Mouse (Mus musculus) hindbrain, embryonic 12.5 days (tissue): ENCODE results near the gene Wdr95. TPM values are rescaled to one million over a fixed set of nuclear protein-coding genes. Genes with fewer than 3 reads are reported as not detected.

Experiments used
- ATAC-seq: fragments of 200-750 bp; cut with Nextera tagmentation; 2 replicates; pipeline ENCODE4 v1.8.0; 2017; ENCODE audit warnings: moderate TSS enrichment; ENCODE audit not compliant: low FRiP score
- H3K27ac ChIP-seq: fragments of 300-500 bp; sonication (generic); 2 replicates; pipeline ENCODE4 v1.5.1; 2016; ENCODE audit warnings: mild to moderate bottlenecking
- H3K27me3 ChIP-seq: fragments of 300-500 bp; sonication (generic); 2 replicates; pipeline ENCODE4 v1.6.1; 2016; ENCODE audit warnings: mild to moderate bottlenecking
- H3K36me3 ChIP-seq: fragments of 300-500 bp; sonication (generic); 2 replicates; pipeline ENCODE4 v1.6.1; 2016; ENCODE audit warnings: mild to moderate bottlenecking
- H3K4me1 ChIP-seq: fragments of 300-500 bp; sonication (generic); 2 replicates; pipeline ENCODE4 v1.6.1; 2016
- H3K4me2 ChIP-seq: fragments of 300-500 bp; sonication (generic); replicated peaks from 2 replicates; pipeline ENCODE4 v1.6.1; 2016; ENCODE audit warnings: mild to moderate bottlenecking
- H3K4me3 ChIP-seq: fragments of 300-500 bp; sonication (generic); 2 replicates; pipeline ENCODE4 v1.5.1; 2016; ENCODE audit warnings: mild to moderate bottlenecking
- H3K9ac ChIP-seq: fragments of 300-500 bp; sonication (generic); 2 replicates; pipeline ENCODE4 v1.6.1; 2016; ENCODE audit warnings: mild to moderate bottlenecking, moderate library complexity
- H3K9me3 ChIP-seq: fragments of 300-500 bp; sonication (generic); replicated peaks from 2 replicates; pipeline ENCODE4 v1.6.1; 2016; ENCODE audit warnings: mild to moderate bottlenecking
- WGBS: fragments of 180-500 bp; shearing (Covaris S2); methylation state at CpG from one replicate; pipeline ENCODE4 v1.1.7; 2016; 5-methylcytosine and 5-hydroxymethylcytosine counted together
- polyA plus RNA-seq: library from polyadenylated mRNA; unstranded; fragments of >200 nt; fragmentation: Nextera tagmentation; extraction: Ambion mirVana; gene quantifications from 2 replicates; pipeline ENCODE4 v1.2.1, GENCODE M21; 2016

The Wdr95 gene
- polyA plus RNA-seq, 1 experiment from 2014 or later = not detected

DNA sequence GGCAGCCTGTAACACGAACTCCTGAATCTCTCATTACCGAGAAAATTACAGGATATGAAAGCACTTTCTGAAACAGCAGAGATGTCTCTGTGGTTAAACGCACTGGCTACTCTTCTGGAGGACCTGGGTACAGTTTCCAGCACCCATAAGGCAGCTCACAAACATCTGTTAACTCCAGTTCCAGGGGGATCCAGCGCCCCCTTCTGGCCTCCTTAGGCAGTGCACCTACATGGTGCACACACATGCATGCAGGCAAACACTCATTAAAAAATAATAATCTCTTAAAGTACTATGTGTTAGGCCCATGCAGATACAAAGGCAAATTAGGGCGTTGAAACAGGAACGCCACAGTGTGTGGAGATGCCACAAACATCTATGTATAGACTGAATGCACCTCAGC, 132.9 kb downstream of the Wdr95 start:
- no peaks in the 10 kb centered on the region for H3K27me3 ChIP-seq
- H3K36me3 ChIP-seq = no peaks in the 10 kb centered on the region
- no peak overlapping the region for H3K4me3 ChIP-seq
- H3K27ac ChIP-seq = no peak overlapping the region
- ATAC-seq = no peak
- H3K9me3 ChIP-seq = no peaks in the 10 kb centered on the region; the same call in 1 of the 2 replicates
- H3K4me2 ChIP-seq = no peak overlapping the region
- H3K4me1 ChIP-seq = peaks cover 7% of the 10 kb centered on the region; the same call in 1 of the 2 replicates
- H3K9ac ChIP-seq = no peak overlapping the region
- WGBS = 89% methylated on average over 6 of the region's 6 CpGs

Other genes with a start within 250 kb of the Wdr95 start
- gene Medag, start 116.9 kb upstream of the Wdr95 start, polyA plus RNA-seq = 1.0 and 1.1 TPM in 2 replicates
- gene Tex26, start 89.0 kb upstream of the Wdr95 start, polyA plus RNA-seq = 1.1 and 1.2 TPM in 2 replicates
- gene Hsph1, start 107.7 kb downstream of the Wdr95 start, polyA plus RNA-seq = 93.9 and 95.3 TPM in 2 replicates
- gene B3glct, start 149.6 kb downstream of the Wdr95 start, polyA plus RNA-seq = 14.8 and 16.3 TPM in 2 replicates